Mouse (Mus musculus): ENCODE data around the gene Tmem156.
A peak's percentile ranks its signal among the peaks of the same experiment; 100 is the strongest.

Gene Tmem156

DNA sequence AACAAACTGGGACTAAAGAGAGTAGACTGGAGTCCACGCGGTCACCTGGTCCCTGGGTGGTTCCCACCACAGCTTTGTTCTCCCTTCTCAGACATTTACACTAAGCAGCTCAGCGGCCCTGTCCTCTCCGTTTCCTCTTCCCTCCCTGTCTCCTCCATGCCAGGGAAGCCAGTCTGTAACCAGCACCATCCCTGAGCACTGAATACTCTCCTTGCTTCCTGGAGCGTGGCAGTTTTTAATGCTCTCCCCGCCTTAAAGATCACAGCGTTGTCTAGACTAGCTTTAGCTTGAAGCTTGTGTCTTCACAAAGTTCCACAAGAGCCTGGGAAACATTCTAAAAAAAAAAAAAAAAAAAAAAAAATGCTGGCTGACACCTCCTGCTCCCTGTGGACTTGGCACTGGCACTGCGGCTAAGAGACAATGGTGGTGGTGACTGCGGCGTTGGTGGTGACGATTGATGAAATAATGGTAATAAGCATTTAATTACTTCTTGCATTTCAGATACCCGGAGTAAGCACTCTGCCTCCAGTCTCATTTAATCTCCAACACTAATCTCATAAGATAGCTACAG lies 44.6 kb downstream of the Tmem156 start:
- no peak for DNase-seq (ENCODE audit: low read depth, low spot score)

DNA sequence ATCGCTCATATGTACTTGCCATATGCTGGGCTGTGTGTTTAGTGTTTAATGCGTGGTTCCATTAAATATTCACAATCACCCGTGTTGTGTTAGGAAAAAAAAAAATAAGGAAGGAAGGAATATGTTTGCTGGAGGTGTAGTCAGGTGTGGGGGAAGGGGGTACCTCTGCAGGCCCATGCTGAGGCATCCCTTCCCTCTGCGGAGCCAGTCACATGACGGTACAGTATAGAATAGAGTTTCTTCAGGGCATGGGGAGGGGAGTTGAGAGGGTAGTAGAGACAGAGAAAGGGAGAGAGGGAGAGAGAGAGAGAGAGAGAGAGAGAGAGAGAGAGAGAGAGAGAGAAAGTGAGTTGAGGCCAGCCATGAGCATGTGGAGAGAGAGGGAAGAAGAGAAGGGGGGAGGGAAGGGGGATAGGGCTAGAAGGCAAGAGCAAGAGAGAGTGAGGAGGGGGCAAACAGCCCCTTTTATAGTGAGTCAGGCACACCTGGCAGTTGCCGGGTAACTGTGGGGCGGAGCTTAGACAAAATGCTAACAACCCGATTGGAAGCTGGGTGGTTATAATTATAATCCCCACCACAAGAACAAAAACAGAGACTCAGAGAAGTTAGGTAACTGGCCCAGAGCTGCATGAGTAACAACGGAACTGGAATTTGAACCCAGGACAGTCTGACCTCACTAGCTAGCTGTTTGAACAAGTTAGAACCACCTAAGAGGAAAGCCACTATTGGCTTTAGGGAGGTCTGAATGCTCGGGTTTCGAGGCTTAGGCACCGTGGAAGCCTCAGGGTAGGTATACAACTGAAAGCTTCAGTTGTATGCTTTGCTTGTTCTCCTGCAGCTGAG lies 45.3 kb downstream of the Tmem156 start:
- no peak for DNase-seq (ENCODE audit: low read depth, low spot score)

DNA sequence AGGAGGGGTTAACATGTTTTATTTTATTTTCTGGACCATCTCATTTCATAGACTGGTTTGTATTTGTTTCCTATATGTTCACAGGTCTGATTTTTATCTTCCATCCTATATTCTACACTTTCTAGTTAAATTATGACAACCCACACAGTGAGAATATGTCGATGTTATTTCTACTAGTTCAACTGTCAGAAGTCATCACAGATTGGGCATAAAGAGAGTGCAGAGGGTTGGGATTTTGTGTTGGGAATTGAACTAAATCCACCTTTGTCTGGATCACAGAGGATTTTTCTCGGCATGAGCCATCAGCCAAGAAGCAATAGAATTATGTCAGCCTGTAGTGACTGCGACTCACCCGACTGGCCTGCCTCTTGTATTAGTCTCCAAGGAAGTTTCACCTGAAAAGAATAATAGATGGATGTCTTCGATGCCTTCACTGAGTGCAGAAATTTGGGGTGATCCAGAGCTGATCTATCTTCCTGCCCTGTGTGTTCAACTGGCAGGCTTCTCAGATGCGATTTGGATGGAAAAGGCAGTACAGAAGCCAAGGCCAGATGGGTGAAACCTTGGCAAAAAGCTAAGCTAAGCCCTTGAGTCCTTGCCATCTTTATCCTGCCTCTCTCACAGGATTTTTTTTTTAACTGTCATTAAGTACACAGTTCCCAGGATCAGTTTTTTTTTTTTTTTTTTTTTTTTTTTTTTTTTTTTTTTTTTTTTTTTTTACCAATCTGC lies 46.1 kb downstream of the Tmem156 start:
- DNase-seq (ENCODE audit: low read depth, low spot score), result no peak

DNA sequence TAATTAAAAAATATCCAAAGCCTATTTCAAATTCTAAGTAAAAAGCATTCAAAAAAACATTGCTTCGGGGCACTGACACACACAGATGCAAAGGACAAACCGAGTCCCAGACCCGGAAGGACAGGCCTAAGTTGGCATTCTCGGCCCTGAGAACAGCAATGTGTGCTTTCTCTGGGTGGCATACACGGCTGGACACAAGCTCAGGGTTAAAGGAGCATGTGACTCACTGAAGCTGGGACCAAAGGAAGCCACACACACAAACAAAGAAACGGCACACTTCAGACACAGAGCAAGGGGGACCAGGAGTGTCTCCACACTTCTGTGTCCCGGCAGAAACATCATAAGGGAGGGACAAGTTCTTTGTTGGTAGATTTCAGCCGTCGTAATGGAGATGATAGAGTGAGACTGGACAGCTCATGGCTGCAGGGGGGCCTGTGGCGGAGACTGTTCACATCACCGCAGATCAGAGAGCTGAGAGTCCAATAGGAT lies 48.5 kb downstream of the Tmem156 start:
- no peak for DNase-seq (ENCODE audit: low read depth, low spot score)

DNA sequence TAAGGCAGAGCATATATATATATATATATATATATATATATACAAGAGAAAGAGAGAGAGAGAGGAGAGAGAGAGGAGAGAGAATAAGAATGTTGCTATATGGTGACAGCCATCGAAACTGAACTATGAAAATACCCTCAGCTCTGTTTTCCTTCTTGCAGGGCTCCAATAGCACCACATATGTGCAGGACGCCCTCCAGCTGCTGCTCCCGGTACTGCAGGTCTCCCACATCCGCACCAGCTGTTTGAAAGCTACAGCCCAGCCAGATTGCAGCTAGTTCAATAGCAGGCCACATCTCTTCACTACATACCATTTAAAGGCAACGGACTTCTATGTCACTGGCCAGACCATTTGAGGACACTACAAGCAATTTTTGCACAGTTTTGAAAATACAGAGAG lies 51.5 kb downstream of the Tmem156 start:
- DNase-seq (ENCODE audit: low read depth, low spot score), result peak; percentile 70

DNA sequence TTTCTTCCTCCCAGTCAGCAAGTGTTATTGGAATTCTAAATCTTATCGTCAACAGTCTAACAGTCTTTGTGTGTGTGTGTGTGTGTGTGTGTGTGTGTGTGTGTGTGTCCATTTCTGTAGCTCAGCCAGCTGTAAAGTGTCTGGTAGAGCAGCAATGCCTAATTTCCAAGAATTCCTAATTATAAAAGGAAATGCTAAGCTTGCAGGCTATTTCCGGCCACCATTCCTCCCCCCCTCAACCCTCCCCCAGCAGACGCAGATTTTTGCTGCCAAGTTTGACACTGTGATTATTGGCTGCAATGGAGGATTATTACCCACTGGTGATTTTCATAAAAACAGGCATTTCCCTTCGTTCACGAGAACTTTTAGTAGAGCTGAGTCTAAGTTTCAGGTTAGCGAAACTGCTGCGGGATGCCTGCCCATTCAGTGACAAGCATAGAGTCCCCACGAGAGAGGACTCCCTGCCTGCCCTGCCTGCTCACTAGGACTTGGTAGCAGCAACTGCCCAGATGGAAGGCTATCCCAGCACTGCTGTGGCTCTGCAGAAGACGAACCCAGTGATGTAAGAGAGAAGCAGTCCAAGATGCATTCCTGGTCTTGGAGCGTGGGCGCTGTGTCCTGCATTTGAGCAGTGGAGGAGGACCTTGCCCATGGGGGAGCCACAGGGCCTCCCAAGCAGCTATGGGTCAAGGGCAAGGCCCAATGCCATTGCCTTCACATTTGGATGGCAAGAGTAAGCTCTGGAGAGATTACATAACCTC lies 52.9 kb downstream of the Tmem156 start:
- DNase-seq (ENCODE audit: low read depth, low spot score), result no peak

DNA sequence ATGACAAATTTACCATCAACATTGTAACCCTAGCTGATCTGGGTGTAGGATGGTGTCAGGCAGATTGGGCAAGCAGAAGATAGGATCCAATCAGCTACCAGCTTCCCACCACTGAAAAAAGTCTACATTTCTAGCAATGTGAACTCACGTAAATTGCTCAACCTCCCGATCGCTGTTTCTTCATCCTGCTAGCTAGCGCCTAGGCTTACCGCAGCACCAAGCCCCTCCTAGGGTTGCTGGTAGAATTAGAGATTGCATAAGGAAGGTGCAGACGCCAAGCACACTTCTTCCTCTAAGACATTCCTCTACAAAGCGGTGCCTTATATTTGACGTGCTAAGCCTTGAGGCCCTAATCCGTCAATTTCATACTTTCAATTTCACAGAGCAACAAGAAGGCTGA lies 53.6 kb downstream of the Tmem156 start:
- DNase-seq (ENCODE audit: low read depth, low spot score), result no peak

DNA sequence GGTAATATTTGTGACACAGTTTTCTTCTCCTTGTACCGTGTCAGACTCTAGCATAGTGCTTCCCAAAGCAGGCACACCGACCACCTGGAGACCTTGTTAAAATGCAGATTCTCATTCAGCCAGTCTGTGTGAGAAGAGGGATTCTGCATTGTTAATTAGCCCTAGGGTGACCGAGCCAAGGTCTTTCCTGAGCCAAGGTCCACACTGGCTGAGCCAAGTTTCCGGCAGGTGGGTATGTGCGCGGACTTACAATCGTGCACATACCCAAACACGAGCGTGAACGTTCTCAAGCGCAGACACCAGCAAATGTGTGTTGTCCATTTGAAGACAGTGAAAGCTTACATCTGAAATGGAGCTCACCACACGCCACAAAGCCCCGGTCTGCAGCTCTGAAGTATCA lies 55.3 kb downstream of the Tmem156 start:
- no peak for DNase-seq (ENCODE audit: low read depth, low spot score)

DNA sequence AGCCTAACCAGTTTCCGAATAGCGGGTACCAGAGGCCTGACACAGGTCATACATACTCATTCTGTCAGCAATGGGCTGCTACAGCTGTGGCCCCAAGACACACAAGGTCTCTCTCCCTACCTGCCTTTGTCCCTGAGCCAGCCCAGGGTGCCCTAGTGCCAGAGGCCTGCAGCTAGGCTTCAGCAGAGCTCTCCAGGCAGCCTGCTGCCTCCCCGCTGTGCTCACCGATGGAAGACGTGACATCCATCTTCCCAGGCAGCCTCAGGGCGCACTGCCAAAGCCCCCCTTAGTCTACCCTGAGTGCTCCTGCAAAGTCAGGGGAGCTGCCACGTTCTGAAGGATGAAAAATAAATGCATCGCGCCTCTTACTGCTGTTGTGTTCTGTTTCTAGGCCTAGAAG lies 63.9 kb downstream of the Tmem156 start:
- DNase-seq (ENCODE audit: low read depth, low spot score), result no peak

DNA sequence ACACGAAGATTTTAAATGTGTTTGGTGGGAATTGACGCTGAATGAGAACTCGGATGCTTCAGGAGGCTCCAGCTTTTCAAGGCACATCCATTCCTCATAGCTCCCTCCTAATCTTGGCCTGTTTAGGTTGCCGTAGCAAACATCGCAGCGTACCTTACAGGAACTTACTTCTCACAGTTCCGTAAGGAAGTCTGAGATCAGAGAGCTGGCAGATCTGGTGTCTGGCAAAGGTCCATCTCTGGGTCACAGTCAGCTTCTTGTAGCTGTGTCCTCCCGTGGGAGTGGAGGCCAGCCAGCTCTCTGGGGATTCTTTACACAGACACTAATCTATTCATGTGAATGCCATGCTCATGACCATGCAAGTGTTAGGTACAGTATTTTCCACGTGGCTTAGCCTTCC lies 65.2 kb downstream of the Tmem156 start:
- DNase-seq (ENCODE audit: low read depth, low spot score), result no peak

DNA sequence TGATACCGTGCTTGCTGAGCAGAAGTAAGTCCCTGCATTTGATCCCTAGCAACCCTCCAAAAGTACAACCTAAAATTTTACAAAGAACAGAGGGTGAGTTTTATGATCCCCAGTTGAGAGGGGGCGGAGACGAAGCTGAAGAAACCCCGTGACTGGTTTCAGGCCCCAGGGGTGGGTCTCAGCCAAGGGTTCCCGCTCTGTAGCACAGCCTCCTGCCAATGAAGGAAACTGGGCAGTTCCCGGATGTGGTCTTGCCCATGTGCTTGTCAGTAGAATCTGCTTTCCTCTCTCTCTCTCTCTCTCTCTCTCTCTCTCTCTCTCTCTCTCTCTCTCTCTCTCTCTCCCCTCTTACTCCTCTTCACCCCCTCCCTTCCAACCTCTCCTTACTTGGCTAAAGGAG lies 66.0 kb downstream of the Tmem156 start:
- DNase-seq (ENCODE audit: low read depth, low spot score), result peak; percentile 77

DNA sequence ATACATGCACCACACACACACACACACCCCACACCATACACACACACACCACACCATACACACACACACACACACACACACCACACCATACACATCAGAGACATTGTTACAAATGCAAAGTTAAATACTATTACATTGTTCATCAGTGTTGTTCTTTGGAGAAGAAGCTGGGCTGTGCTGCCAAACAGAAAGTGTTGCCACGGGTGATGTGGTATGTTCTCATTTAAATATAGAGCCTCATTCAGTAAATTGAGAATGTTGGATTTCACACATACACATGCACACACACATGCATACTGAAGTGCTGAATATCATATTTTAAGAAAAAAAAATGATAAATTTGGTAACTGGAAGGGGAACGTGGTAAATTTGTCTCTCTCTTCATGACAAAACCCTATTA lies 67.3 kb downstream of the Tmem156 start:
- no peak for DNase-seq (ENCODE audit: low read depth, low spot score)

DNA sequence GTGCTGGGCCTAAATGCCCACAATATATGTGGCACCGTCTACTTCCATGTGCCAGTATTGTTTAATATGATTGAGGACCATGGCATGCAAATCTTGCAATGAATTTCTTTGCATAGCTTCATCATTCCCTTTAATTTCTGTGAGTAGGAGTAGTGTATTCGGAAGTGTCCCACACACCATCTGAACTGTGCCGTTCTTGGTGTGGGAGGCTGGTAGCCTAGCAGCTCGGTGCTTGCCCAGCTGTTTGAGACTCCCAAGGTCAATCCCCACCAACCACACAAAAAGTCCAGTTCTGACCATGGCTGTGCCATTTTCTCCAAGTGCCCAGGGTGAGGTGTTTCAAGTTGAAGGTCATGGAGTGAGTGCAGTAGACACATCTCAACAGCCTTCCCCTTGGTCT lies 69.9 kb downstream of the Tmem156 start:
- no peak for DNase-seq (ENCODE audit: low read depth, low spot score)

DNA sequence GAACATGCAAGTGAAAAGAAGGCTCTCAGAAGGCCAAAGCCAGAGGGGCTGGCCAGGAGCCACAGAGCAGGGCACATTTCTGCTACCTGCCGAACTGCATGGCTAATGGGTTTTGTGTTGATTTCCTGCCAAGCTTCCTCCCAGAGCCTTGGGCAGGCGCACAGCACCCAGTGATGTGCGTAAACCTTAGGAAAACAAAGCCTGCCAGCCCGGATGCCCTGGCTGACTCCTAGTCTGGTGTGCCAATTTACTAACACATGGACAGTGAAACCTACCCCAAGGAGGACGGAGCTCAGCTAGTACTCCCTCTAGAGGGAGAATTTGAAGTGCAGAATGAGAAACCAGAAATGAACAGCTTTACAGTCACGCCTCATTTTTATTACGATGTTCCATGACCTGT lies 72.1 kb downstream of the Tmem156 start:
- DNase-seq (ENCODE audit: low read depth, low spot score), result peak; percentile 68

DNA sequence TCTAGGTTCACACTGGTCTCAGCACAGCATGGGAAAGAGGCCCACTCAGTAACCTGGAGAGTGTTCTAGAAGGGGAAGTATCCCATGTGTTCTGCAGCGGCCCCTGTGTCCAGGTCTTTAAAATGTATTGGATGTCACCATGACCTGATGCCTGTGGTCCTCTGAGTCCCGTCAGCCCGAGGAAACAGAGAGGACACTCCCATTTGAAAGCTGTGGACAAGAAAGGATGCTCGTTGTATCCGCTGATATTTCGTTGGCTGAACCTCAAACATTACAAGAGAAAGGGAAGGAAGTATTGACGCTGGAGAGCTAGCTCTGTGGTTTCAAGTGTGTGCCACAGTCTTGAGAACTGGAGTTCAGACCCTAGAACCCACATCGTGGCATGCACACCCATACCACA lies 72.8 kb downstream of the Tmem156 start:
- peak; percentile 35 for DNase-seq (ENCODE audit: low read depth, low spot score)

DNA sequence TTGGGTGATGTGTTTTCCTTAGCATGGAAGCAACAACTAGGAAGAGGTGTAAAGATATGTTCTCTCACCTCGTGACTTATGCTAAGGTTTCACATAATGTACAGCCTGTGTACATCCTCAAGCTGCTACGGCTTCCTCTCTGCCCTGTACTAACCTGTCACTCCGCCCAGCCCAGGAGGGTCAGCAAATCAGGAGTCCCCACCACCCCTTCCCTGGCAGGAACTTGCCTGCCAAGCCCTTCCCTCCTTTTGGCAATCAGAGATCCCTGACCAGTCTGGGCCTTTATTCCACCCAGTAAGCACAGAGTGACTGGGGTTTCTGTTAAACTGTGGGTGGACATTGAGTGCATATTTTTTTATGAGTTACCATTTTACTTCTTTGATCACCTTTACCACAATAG lies 76.4 kb downstream of the Tmem156 start:
- DNase-seq (ENCODE audit: low read depth, low spot score), result no peak

DNA sequence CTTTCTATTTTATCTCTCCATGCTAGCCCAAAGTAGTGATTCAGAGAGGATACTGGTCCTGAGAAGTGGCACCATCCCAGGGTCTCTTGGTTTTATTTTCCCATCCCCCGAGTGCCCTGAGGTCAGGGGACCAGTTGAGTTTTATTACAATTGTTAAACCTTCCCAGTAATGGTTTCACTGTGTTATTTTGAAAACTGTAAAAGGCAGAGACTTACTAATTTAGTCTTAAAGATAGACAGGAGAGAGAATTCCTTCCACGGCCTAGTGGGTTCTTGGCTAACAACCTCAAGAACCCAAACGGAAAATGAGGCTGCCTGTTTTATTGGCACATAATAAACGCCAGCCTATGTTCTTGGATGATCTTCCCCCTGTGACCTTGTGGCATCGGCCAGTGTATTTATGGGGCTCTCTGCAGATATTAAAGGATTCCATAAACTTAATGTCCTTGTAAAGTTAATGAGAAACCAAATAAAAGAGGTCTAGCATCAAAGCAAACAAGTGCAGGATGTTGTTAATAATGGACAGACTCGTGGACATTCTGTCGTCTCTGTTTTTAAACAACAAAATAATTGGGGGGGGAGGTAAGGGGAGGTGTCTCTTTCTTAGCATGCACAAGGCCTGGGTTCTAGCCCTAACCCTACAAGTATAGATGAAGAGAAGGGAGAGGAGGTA lies 79.9 kb downstream of the Tmem156 start:
- DNase-seq (ENCODE audit: low read depth, low spot score), result no peak

DNA sequence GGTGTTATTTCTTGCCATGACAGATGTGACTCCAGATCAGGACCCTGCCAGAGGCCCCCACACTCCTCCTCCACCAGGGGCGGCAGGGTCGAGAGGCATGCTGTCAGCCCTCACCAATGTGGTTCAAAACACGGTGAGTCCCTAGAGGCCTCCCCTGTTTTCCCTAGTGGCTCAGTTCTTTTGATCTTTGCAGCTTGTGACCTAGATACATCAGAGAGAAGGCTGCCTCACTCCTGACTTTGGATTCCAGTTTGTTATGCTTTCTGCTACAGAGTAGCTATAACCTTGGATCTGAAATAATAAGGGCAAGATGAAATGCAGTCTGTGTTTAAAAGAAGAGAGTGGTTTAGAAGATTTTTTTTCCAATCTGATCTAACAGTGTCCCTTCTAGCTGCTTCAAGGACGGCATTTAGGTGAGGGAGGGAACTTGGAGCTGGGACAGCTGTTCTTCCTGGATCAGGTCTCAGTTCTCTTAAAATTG lies 85.9 kb downstream of the Tmem156 start:
- peak; percentile 28 for DNase-seq (ENCODE audit: low read depth, low spot score)

DNA sequence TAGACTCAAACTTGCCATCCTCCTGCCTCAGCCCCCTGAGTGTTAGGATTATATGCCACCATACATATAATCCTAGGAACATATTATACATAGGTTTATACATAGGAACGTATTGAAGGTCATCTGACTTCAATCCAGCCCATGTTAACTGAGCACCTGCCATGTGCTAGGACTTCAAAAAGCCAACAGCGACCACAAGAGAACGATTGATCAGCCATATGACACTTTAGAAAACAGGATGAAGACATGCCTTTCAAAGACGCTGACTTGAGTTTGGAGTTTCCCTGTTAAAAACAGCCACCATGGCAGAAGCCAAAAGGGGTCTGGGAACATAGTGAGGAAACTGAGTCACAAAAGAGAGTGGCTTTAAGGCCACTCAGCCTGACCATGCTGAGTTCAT lies 86.7 kb downstream of the Tmem156 start:
- peak; percentile 39 for DNase-seq (ENCODE audit: low read depth, low spot score)

Data from CD4-positive, CD25-positive, alpha-beta regulatory T cell, adult 2 months (primary cell).